Mouse (Mus musculus) thymus, postnatal 36 days (tissue): ENCODE measurements around the gene Trim71.

Source experiments
- DNase-seq, 2 experiments: peaks; one replicate each; pipeline ENCODE4 v3.0.0; 2022; ENCODE audit warnings: mixed read lengths in 2 of 2

Trim71 gene

DNA sequence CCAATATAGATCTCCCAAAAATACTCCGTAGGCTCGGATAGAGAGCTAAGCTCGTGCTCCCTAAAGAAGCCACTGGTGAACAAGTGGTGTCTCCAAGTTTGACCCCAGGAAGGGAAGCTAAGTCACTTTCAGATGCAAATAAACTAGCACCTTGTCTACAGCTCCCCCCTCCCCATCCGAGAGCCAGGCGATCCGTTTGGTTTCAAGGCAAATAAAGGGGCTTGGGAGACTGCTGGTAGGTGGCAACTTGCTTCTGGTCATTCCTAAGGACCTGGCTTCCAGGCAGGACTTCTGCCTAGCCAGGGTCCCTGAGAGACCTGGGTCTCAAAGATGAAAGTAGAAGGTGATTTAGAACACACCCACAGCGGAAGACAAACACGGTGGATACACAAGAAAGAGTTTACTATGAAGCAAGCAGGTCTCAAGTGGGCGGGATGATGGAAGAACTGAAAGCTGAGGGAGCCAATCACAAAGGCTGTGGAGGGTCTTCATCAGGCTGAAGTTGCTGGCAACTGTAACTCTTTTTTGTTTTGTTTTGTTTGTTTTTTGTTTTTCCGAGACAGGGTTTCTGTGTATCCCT, 7.8 kb downstream of the Trim71 start:
- DNase-seq, result no peak

DNA sequence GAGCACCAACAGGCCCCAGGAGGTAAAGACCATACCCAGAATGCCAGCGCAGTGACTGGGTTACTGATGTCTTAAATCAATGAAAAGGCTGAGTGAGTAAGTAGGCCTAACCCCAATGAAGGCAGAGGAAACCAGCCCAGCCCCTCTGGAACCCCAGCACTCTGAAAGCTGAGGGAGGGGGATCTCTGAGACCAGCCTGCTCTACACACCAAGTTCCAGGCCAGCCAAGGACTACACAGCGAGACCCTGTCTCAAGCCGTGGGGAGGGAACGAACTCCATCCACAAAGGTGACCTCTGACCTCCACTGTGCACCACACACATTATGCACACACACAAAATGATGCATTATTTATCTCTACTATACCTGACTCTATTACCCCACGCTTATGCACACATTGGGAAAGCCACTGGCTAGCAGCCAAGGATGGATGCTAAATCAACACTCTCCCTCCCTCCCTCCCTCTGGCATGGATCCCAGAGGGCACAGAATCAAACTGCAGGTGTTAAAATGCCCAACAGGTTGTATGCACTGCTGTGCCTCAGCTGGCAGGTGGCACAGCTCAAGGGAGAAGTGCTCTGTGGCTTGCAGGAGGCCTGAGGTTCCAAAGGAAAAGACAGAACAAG, 9.7 kb downstream of the Trim71 start:
- no peak for DNase-seq

- no peak for DNase-seq
Observed at GRCm38 (mm10) chr9:114553828-114554227, 10.3 kb downstream of the Trim71 start.

- no peak for DNase-seq
Observed at GRCm38 (mm10) chr9:114550033-114550432, 14.1 kb downstream of the Trim71 start.

- DNase-seq, result no peak
Observed at GRCm38 (mm10) chr9:114549117-114549516, 15.1 kb downstream of the Trim71 start.

- no peak for DNase-seq
Observed at GRCm38 (mm10) chr9:114548496-114548895, 15.7 kb downstream of the Trim71 start.

GRCm38 (mm10) chr9:114547643-114548077, 16.5 kb downstream of the Trim71 start:
- DNase-seq, result peak in 1 of 2 experiments; percentile 23

DNA sequence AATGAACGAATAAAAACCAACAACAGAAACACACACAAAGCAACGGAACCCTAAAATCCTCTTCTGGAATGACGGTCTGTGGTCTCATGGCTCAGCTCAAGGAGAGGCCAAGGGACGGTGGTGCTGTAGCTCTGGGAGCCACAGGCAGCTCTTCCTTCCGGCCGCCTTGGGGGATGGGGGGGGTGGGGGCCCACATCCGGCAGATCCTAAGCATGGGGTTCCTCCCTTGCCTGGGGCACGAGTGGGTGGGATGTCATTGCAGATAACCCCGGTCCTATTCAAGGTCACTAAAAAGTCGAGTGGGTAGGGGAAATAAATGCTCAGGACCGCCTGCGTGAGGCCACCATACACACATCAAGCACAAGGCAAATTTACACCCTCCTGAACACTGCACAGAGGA, 17.4 kb downstream of the Trim71 start:
- DNase-seq, result peak; percentile 34 to 56

DNA sequence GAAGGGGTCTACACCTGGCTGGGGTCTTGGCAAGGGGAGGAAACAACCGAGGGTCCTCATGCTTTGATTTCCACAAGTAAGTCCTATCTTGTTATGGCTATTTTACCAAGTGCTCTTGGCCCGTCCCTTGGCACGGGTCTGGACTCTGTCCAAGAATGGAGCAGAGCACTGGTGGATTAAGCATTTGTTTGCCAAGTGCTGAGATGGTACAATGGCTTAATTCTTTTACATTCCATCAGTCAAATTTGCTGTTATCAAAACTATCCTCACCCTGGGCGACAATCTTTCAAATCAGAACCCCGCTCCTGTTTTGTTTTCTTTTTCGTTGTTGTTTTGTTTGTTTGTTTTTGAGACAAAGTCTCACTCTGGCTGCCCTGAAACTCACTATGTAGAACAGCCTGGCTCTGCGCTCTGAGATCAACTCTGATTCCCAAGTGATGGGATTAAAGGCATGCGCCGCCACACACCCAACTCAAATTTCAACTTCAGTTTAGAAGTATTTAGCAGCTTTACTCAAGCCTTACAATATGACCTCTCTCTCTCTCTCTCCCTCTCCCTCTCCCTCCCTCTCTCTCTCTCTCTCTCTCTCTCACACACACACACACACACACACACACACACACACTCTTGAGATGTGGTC, 19.3 kb downstream of the Trim71 start:
- no peak for DNase-seq

GRCm38 (mm10) chr9:114543882-114544753, 20.1 kb downstream of the Trim71 start:
- DNase-seq, result no peak

GRCm38 (mm10) chr9:114541279-114541741, 22.9 kb downstream of the Trim71 start:
- DNase-seq, result no peak

GRCm38 (mm10) chr9:114538996-114539563, 25.1 kb downstream of the Trim71 start:
- no peak for DNase-seq

GRCm38 (mm10) chr9:114536628-114537027, 27.5 kb downstream of the Trim71 start:
- DNase-seq, result no peak

DNA sequence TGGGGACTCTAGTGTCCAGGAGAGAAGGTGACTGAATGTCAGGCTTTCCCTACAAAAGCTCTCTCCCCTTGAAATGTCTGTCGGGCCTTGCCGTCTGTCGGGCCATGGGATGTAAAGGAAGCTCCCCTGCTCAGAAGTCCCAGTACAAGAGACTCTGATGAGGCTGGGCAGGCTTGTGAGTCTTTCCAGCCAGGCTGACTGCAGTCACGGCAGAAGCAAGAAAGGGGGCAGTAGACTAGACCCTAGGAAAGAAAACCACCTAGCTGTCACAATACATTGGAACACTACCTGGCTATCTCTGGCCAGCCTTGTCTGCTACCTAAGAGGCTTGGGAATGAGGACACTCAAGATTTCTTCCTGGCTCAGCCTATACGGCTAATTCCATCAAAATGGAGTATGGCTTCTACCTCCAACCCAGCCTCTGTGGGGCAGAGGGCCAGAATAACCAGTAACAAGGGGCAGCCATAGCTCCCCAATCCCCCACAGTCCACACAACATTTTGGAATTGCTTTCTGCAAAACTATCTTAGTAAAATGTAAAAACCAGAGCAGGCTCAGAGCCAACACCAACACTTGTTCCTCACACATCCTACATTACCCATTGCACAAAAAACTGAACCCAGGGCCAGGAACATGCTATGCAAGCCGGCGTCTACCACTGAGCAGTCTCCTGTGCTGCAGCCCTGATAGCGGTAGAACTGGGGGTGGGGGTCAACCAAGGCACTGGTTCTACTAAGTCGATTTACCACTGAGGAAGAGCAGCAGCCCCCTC, 29.2 kb downstream of the Trim71 start:
- no peak for DNase-seq

- no peak for DNase-seq
Observed at GRCm38 (mm10) chr9:114533848-114534247, 30.3 kb downstream of the Trim71 start.

DNA sequence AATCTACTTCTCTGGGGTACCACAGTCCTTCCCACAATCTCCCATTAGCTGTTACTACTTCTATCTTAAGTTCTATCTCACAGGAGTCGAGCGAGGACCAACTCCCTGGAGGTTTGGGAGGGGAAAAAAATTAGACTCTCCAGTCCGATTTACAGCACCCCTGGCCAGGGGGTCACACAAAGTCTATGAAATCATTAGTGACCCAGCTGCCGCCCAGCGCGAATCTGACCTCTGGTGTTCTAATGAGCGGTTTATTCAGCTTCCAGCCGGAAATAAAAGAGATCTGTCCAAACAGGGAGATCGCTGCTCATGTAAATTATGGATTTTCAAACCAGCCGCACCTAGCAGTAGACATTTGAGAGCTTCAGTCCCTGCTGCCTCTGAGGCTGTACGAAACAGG, 32.9 kb downstream of the Trim71 start:
- DNase-seq, result no peak

DNA sequence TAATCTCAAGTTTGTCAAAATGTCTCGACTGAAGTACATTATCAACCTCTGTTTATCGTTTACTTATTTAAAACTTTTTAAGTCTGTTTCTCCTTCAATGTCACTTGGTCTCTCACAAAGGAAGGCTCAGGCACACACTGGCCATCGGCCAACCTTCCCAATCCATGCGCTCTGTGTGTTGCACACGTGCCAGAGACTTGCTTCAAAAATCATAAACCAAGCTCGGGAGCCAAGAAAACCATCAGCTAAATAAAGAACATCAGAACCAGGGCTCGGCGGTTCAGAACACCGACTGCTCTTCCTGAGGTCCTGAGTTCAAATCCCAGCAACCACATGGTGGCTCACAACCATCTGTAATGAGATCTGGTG, 35.5 kb downstream of the Trim71 start:
- DNase-seq, result no peak

DNA sequence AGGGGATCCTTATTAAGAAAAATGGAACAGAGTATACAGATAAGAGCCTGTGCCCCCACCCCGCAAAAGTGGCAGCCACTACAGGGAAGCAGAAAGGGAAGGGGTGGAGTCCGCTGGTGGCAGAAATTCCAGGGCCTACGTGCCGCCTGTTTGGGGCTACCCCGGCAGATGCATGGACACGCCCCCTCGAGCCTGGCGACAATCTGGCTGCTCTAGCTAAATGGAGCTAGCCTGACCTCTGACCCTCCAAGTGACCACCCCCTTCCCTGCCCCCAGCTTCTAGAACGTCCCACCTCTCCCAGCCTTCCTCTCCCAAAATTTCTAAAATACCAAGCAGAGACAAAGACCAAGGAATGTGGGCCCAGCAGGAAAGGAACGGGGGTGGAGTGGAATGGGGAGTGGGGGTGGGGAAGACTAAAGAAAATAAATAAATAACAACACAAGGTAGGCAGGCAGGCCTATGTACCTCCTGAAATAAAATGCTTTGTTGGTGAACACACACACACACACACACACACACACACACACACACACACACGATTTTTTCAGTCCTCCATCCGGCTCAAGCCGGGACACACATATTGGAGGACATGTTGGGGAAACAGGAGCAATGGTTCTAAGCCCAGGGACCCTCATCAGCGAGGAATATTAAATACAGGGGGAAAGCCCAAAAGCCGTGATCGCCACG, 36.0 kb downstream of the Trim71 start:
- peak in 1 of 2 experiments; percentile 22 for DNase-seq

DNA sequence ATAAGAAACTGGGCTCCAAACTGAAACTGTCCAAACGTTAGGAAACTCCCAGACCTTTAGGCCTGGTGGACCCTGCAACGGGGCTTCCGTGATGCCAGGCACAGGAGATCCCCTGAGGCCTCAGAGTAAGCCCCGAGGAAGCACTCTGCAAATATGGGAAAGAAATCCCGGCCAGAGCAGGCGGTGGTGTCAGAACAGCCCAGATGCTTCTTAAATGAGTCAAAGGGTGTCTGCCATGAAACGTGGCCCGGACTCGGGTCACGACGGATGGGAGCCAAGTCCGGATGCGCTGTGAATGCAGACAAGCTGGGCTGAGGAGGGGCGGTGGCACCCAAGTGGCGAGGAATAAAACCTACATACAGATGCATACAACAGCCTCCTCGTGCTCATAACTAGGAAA, 37.1 kb downstream of the Trim71 start:
- peak; percentile 67 to 73 for DNase-seq

- DNase-seq, result no peak
Observed at GRCm38 (mm10) chr9:114526581-114526980, 37.6 kb downstream of the Trim71 start.

DNA sequence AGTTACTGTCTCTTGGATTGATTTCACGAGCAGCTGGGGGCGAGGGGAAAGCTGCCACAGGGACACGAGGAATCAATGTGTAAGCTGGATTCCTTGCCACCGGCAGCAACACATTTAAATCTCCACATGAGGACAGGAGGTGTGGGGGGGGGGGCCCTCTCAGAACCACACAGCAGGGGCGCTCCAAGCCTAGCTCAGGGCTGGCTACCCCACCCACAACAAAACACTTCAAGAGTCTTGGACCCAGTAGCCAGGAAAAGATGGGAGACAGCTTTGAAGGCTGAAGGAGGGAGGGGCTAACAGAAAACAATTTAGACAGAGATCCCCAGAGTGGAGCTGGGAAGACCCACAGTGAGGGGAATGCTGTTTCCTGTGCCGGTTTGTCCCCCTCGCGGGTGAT, 38.3 kb downstream of the Trim71 start:
- DNase-seq, result no peak
